Mouse (Mus musculus): ENCODE measurements around the gene Gm21987.

Gene Gm21987

GRCm38 (mm10) chr16:38370633-38371374, 24.0 kb downstream of the Gm21987 start:
- intact Hi-C loops (cut with DNase I) = no loop called here

DNA sequence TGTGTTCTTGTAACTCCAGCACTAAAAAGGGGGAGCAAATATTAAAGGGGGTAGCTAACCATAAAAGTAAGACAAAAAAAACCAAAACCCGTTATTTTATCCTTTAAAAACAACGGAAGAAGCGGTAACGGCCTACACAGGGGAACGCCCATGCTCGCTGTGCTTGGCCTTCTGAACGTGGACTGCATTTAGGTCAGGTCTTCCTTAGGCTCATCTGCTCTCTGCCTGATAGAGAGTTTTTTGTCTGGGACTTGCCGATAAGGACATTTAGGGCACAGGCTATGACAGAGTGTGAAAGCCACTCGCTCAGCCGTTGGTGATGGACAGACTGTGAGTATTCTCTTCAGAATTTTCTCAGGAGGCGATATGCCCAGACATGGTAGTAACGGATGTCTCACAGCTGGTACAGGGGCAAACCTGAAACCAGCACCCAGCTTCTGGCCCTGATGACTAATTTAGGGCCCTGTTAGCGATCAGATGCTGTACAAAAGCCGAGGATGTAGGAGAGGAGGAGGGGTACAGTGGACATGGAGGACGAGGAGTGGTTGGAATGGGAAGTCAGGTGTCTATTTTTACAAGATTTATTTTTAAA, 25.0 kb downstream of the Gm21987 start:
- intact Hi-C loops (cut with DNase I) = no loop called here

- intact Hi-C loops (cut with DNase I) = no loop called here
Measured at GRCm38 (mm10) chr16:38372876-38373275, 26.0 kb downstream of the Gm21987 start.

GRCm38 (mm10) chr16:38373439-38373838, 26.6 kb downstream of the Gm21987 start:
- intact Hi-C loops (cut with DNase I) = no loop called here

- intact Hi-C loops (cut with DNase I) = no loop called here
Measured at GRCm38 (mm10) chr16:38373941-38374340, 27.1 kb downstream of the Gm21987 start.

GRCm38 (mm10) chr16:38374379-38375140, 27.7 kb downstream of the Gm21987 start:
- intact Hi-C loops (cut with DNase I) = no loop called here

DNA sequence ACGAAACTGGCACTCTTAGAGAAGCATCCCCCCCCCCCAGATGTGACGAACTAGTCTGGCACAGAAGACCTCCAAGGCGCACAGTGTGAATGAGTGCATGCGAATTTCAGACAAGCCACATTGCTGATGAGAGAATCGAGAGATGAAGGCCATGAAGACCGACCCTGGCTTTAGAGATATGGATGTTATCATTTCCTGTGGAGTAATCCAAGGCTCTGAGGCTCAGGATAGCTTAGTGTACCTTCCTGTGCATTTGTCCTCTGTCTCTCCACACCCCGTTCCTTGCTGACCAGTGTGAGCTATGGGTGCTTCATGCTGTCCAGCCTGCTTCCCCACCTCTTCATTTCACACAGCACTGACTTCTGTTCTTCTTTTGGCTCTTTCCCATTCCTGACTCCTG, 28.3 kb downstream of the Gm21987 start:
- intact Hi-C loops (cut with DNase I) = no loop called here

DNA sequence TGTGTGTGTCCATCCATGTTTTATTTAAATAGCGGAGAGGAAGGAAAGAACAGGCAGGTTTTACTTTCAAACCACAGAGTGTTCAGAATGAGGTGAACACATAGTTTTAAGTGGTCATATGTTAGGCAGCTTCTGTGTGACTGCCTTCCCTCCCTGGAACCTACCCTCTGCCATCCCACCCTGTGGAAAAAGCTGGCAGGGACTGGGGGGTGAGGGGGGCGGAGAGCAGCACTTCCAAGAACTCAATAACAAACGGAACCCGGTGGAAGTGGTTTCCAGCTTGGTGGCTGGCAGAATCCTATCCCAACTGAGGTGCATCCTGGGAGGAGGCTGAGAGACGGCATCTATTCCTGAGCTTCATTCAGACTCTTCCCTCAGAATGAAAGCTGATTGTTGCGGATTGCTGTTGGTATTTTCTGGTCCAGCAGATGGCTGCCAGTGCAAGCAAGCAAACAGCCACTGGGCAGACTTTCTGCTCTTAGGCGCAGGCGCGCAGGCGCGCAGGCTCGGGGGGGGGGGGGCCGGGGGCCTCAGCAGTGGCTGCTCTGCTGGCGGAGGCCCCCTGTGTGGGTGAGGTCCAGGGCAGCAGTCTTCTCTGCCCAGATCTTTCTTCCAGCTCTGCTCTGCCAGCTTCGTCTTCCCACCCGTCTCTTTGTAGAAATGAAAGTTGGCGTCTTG, 29.5 kb downstream of the Gm21987 start:
- intact Hi-C loops (cut with DNase I) = loop anchor here (2.0 kb wide), 1 partner anchor 100 kb away; no protein-coding TSS in a partner anchor

DNA sequence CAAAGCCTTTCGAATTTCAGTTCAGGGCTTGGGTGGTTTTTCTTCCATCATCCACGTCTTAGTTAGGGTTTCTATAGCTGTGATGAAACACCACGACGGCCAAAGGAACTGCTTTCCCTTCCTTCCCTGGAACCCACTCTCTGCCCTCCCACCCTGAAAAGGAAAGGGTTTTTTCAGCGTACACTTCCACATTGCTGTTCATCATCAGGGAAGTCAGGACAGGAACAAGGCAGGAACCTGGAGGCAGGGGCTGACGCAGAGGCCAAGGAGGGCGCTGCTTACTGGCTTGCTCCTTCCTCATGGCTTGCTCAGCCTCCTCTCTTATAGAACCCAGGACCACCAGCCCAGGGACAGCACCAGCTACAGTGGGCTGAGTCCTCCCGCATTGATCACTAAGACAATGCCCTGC, 30.0 kb downstream of the Gm21987 start:
- intact Hi-C loops (cut with DNase I) = loop anchor here (2.0 kb wide), 1 partner anchor 100 kb away; no protein-coding TSS in a partner anchor

DNA sequence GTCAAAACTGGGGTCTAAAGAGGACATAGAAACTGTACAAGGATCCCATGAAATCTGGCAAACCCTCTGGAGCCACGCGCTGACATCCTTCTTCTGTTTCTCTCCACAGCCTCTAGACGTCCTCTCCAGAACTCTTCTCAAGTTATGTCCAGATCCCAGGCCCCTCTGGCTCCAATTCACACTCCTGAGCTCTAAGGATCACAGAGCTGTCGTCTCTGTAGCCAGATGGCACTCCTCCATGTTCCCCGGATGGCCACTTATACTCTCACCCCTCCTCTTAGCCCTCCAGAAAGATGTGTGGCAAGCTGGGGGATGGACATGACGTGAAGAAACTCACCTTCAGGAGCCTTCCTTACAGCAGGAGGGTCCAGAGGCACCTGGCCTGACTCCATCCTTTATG, 30.7 kb downstream of the Gm21987 start:
- intact Hi-C loops (cut with DNase I) = loop anchor here (2.0 kb wide), 1 partner anchor 99 kb away; no protein-coding TSS in a partner anchor

- intact Hi-C loops (cut with DNase I) = no loop called here
Measured at GRCm38 (mm10) chr16:38378591-38378990, 31.8 kb downstream of the Gm21987 start.

DNA sequence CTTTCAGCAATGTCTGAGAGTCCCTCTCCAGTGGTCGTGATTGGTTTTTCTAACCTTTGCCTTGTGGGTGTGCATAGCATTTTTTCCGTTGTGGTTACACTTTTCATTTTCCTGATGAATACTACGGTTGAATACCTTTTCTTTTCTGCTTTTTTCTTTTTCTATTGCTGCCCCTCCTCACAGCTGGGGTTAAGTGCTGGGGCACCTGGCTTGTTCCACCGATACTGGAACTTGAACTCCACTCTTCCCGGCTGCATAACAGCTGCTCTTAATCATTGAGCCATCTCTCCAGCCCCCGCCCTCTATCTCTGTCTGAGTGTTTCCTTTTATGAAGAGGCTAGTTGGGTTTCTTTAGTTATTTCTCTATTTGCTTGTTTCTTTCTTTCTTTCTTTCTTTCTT, 32.2 kb downstream of the Gm21987 start:
- intact Hi-C loops (cut with DNase I) = no loop called here

DNA sequence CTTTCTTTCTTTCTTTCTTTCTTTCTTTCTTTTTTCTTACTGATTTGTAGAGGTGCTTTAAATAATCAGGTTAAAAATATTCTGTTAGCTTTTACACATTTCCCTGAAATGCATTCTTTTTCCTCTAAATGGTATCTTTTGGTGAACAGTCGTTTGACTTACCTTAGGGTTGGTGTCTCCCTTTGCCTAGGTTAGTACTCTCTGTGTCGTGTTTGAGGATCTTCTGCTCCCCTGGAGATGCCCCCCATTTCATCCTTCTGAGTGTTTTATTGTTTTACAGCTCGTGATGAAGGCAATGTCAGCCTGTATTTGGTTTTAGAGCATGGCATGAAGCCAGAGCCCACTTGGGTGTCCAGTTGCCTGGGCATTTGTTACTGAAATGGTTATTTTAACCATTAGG, 32.7 kb downstream of the Gm21987 start:
- intact Hi-C loops (cut with DNase I) = no loop called here

- intact Hi-C loops (cut with DNase I) = no loop called here
Measured at GRCm38 (mm10) chr16:38379926-38380325, 33.1 kb downstream of the Gm21987 start.

DNA sequence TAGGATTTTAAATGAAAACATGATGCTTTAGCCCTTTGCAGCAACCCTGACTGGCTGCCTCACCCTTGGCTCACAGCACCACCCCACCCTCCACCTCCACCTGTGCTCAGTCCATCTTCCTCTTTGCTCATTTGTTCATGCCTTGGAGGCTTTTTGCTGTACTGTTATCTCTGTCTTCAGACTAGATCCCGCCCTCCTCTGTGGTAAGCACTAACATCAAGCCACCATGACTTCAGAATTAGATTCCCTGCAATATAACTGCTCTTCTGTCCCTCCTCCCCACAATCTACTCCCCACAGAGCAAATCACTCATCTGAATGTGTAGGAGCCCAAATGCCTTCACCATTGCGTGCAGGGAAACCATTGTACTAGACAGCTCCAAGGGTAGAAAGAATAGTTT, 36.8 kb downstream of the Gm21987 start:
- intact Hi-C loops (cut with DNase I) = no loop called here

DNA sequence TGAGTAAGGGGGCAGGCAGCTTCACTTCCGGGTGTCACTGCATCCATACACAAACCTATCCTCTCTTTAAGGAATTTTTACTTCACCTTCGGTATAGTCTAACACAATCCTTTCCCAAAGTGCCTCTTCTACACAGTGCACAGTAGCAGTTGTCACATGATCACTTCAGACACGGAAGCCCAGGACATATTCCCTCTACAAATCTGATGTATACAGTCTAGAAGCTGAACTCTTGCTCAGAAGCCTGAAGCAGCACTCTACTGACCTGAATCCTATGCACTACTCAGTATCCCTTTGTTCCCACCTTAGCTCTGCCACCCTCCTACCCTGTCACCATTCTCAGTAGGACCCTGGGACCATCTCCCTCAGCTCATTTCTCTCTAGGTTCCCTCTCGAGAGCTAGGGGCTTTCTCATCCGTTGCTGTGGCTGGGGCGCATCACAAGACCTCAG, 38.4 kb downstream of the Gm21987 start:
- intact Hi-C loops (cut with DNase I) = no loop called here

GRCm38 (mm10) chr16:38385700-38386099, 38.9 kb downstream of the Gm21987 start:
- intact Hi-C loops (cut with DNase I) = no loop called here

GRCm38 (mm10) chr16:38387389-38387788, 40.5 kb downstream of the Gm21987 start:
- intact Hi-C loops (cut with DNase I) = no loop called here

GRCm38 (mm10) chr16:38388757-38389156, 41.9 kb downstream of the Gm21987 start:
- intact Hi-C loops (cut with DNase I) = no loop called here

DNA sequence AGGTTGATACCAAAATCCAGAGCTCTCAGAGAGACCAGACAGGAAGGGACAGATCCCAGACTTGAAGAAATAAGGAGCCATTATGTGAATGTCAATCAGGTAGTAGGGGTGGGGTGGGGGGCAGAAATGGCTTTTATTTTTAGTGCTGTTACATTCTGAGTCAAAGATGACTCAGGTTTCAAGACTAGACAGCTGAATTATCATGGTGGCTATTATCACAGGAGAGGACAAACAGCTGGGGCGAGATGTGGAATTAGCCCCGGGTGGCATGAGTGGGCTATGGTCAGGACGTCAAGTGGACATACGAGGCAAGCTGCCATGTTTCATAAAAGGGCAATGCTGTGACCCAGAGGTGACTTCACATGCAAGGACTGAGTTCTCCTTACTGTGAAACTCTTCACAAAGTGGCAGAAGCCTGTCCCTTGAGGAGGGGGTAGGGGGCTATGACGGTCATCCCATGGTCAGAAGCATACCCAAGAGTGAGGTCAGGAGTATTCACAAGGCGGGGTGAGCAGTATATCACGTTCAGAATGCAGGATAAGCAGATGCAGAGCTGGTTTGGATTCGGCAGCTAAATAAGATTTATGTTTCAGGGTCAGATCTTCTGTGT, 42.5 kb downstream of the Gm21987 start:
- intact Hi-C loops (cut with DNase I) = no loop called here

DNA sequence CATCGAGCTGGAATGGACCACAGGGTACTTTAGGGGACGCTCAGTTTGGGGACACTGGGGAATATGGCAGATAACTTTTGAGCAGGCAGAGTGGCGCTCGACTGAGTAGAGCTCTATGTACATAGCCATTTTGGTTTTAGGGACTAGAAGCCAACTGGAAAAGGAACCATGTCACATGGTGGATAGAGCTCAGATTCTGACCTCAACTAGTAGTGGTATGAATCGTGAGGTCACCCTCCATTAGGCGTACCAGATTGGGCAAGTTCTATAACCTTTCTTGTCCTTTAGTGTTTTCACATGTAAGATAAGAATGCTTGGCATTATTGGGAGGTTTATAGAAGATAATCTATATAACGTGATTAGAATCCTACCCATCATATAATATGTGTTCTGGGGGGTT, 43.5 kb downstream of the Gm21987 start:
- intact Hi-C loops (cut with DNase I) = no loop called here
